Mouse (Mus musculus) liver, adult 2 months (tissue): ENCODE measurements around the gene Tradd.

Experiments used
- CTCF ChIP-seq: fragments of 200-500 bp; IDR thresholded peaks from 2 replicates; pipeline ENCODE4 v1.5.1; 2011; ENCODE audit warnings: low read depth, low read length, control low read depth
- POLR2A ChIP-seq: fragments of 200-500 bp; IDR thresholded peaks from 2 replicates; pipeline ENCODE4 v1.6.1; 2011; ENCODE audit warnings: low read length, control low read depth; ENCODE audit not compliant: insufficient read depth; ENCODE audit errors: extremely low read depth

- TF ChIP-seq CTCF (no peak), POLR2A (no peak)
Observed at GRCm38 (mm10) chr8:105303396-105303795, 39.0 kb upstream of the Tradd start.
